Mouse (Mus musculus) ES-Bruce4 (cell line): ENCODE measurements around the gene Rtn1. TPM values are rescaled to one million over a fixed set of nuclear protein-coding genes. Genes with fewer than 3 reads are reported as not detected.

Experiments used
- H3K27ac ChIP-seq: 2 replicates; pipeline ENCODE4 v1.5.1; 2012; ENCODE audit warnings: low read length, inconsistent platforms; ENCODE audit not compliant: insufficient read depth
- H3K27me3 ChIP-seq: 2 replicates; pipeline ENCODE4 v1.6.1; 2012; ENCODE audit warnings: mild to moderate bottlenecking, low read length, inconsistent platforms; ENCODE audit not compliant: control insufficient read depth, poor library complexity, insufficient read depth, severe bottlenecking
- H3K36me3 ChIP-seq: 2 replicates; pipeline ENCODE4 v1.6.1; 2012; ENCODE audit warnings: inconsistent platforms, mild to moderate bottlenecking, low read length, moderate library complexity; ENCODE audit not compliant: control insufficient read depth, poor library complexity, insufficient read depth, severe bottlenecking
- H3K4me1 ChIP-seq: one replicate; pipeline ENCODE4 v1.8.1; 2011; ENCODE audit warnings: low read length; ENCODE audit not compliant: control insufficient read depth, insufficient read depth
- H3K4me3 ChIP-seq: 2 replicates; pipeline ENCODE4 v1.5.1; 2011; ENCODE audit warnings: low read depth, mild to moderate bottlenecking, low read length
- H3K9ac ChIP-seq: 2 replicates; pipeline ENCODE4 v1.6.1; 2012; ENCODE audit warnings: low read depth, mild to moderate bottlenecking, inconsistent platforms; ENCODE audit not compliant: poor library complexity, severe bottlenecking
- H3K9me3 ChIP-seq: replicated peaks from 2 replicates; pipeline ENCODE4 v1.6.1; 2012; ENCODE audit warnings: mild to moderate bottlenecking, low read length, inconsistent platforms; ENCODE audit not compliant: control insufficient read depth, poor library complexity, insufficient read depth, severe bottlenecking
- CTCF ChIP-seq: IDR thresholded peaks from one replicate; pipeline ENCODE4 v1.8.1; 2011; ENCODE audit warnings: low read depth, low read length
- EP300 ChIP-seq: IDR thresholded peaks from 2 replicates; pipeline ENCODE4 v1.6.1; 2011; ENCODE audit warnings: low read depth, low read length; ENCODE audit not compliant: insufficient read depth
- POLR2A ChIP-seq: IDR thresholded peaks from one replicate; pipeline ENCODE4 v1.8.1; 2011; ENCODE audit warnings: low read length; ENCODE audit not compliant: insufficient read depth
- polyA plus RNA-seq: library from polyadenylated mRNA; stranded (reverse); fragments of >200 nt; gene quantifications from 2 replicates; pipeline ENCODE4 v1.2.4, GENCODE M21; 2011; ENCODE audit warnings: low read depth; ENCODE audit not compliant: missing spikeins, insufficient read depth, insufficient read length

Rtn1 gene
- polyA plus RNA-seq, 1 experiment: 6.3 TPM

GRCm38 (mm10) chr12:72360926-72361615 is 47.8 kb downstream of the Rtn1 start:
- no peak overlapping the region for H3K27ac ChIP-seq
- H3K4me1 ChIP-seq: no peaks in the 10 kb centered on the region
- H3K9me3 ChIP-seq: no peaks in the 10 kb centered on the region
- no peak overlapping the region for H3K4me3 ChIP-seq
- no peak overlapping the region for H3K9ac ChIP-seq
- TF ChIP-seq EP300 (no peak), CTCF (no peak), POLR2A (no peak)
- no peaks in the 10 kb centered on the region for H3K36me3 ChIP-seq
- H3K27me3 ChIP-seq: no peaks in the 10 kb centered on the region

GRCm38 (mm10) chr12:72359903-72360302 is 49.0 kb downstream of the Rtn1 start:
- TF ChIP-seq CTCF: no peak
- Histone ChIP-seq H3K27ac (no peak overlapping the region), H3K9me3 (no peaks in the 10 kb centered on the region)

GRCm38 (mm10) chr12:72357667-72358420 is 51.0 kb downstream of the Rtn1 start:
- no peaks in the 10 kb centered on the region for H3K9me3 ChIP-seq
- no peak overlapping the region for H3K27ac ChIP-seq
- TF ChIP-seq POLR2A (no peak), EP300 (0 out of 2 replicates have a peak, but pooled peaks have one; percentile 31)
- H3K9ac ChIP-seq: no peak overlapping the region
- no peaks in the 10 kb centered on the region for H3K4me1 ChIP-seq
- no peak overlapping the region for H3K4me3 ChIP-seq
- no peaks in the 10 kb centered on the region for H3K36me3 ChIP-seq
- no peaks in the 10 kb centered on the region for H3K27me3 ChIP-seq

More at GRCm38 (mm10) chr12:72359903-72360302, 49.0 kb downstream of the Rtn1 start:
- Histone ChIP-seq H3K9ac (no peak overlapping the region), H3K4me1 (no peaks in the 10 kb centered on the region), H3K4me3 (no peak overlapping the region), H3K36me3 (no peaks in the 10 kb centered on the region), H3K27me3 (no peaks in the 10 kb centered on the region)

DNA sequence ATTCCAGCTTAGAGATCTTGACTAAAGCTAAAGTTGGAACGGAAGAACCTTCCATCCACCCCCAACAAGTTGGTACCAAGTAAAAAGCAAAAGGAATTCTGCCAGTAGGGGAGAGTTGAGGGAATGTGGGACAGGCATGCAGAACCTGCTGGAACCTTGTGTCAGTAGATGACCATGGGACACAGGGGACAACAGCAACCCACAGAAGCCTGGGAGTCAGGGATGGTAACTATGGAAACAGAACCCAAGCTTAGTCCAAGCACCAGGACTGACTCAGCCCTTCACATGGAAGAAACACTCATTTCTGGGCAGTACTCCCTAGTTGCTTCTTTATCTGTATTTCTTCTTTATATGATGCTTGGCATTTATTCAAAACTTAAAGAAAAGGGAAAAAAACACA is 54.6 kb downstream of the Rtn1 start:
- Histone ChIP-seq H3K36me3 (no peaks in the 10 kb centered on the region), H3K9ac (no peak overlapping the region), H3K9me3 (no peaks in the 10 kb centered on the region), H3K4me3 (no peak overlapping the region), H3K27me3 (no peaks in the 10 kb centered on the region), H3K27ac (no peak overlapping the region), H3K4me1 (no peaks in the 10 kb centered on the region)
- TF ChIP-seq CTCF: no peak
- no peak for TF ChIP-seq POLR2A

DNA sequence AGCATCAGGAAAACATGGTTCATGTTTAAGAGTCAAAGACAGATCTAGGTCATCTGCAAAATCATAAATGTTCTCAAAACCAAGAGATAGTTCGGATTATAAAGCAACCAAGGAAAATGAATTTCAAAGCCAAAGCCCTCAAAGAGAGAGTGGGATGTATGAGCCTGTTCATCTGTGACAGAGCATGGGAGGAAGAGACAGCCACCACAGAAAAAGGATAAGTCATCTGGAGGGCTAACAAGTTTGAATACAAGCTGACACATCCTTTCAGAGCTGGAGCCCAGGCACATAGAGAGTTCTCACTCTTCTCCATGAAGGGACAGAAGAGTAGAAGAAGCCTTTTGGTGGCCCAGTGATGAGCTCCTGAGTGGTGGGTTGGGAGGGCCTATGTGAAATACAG is 55.3 kb downstream of the Rtn1 start:
- TF ChIP-seq CTCF: no peak
- no peak for TF ChIP-seq POLR2A
- no peak for TF ChIP-seq EP300
- Histone ChIP-seq H3K9ac (no peak overlapping the region), H3K27ac (no peak overlapping the region), H3K9me3 (no peaks in the 10 kb centered on the region), H3K4me3 (no peak overlapping the region), H3K4me1 (no peaks in the 10 kb centered on the region), H3K27me3 (no peaks in the 10 kb centered on the region), H3K36me3 (no peaks in the 10 kb centered on the region)

GRCm38 (mm10) chr12:72348508-72348907 is 60.3 kb downstream of the Rtn1 start:
- Histone ChIP-seq H3K9ac (no peak overlapping the region), H3K27me3 (no peaks in the 10 kb centered on the region), H3K4me3 (no peak overlapping the region), H3K9me3 (no peaks in the 10 kb centered on the region), H3K4me1 (no peaks in the 10 kb centered on the region), H3K27ac (no peak overlapping the region), H3K36me3 (no peaks in the 10 kb centered on the region)
- TF ChIP-seq CTCF (no peak), POLR2A (no peak), EP300 (no peak)
